Mouse (Mus musculus): ENCODE data around the gene Usp21.

DNA sequence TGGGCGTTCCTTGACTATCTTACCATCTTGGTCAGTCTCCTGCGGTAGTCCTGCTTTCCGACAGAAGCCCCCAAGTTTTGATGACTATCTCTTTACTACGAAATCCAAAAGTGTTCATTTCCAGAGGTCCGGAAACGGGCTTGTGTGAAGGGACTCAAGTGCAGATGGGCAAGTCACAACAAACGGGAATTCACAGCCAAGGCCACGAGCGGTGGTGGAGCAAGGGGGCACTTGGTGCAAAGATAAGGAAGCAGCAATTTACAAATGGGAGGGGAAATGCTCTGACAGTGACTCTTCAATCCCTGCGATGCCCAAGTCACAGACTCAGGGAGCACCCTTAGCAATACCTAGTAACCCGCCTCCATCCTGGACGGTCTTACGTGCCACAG is 40.3 kb downstream of the Usp21 start:
- TF ChIP-seq CTCF (IDR thresholded peaks at IDR 0.05; ENCODE audit: low read depth) (no peak), EP300 (IDR thresholded peaks at IDR 0.05; ENCODE audit: low read depth) (no peak)
